Mouse (Mus musculus): Measurements from ENCODE around the gene Eme1.

GRCm38 (mm10) chr11:94631969-94632368 is 21.8 kb downstream of the Eme1 start:
- TF ChIP-seq CEBPB (IDR thresholded peaks at IDR 0.05; ENCODE audit: low read depth) = no peak
- no peak for TF ChIP-seq CTCF (IDR thresholded peaks at IDR 0.05; ENCODE audit: control insufficient read depth, insufficient read depth, insufficient read length)
- TF ChIP-seq MYOG (IDR thresholded peaks at IDR 0.05; ENCODE audit: control insufficient read depth, extremely low read depth, insufficient read length) = no peak

All from C2C12 (cell line).